In genomic region chr4:108878963-108879822, GRCm38 (mm10) we compare ENCODE assay signal across 8 mouse cellular contexts. TPM values are rescaled to one million over a fixed set of nuclear protein-coding genes. Genes with fewer than 3 reads are reported as not detected.
DNase-seq lines count a peak whose midpoint lies in the region; ATAC-seq and TF ChIP-seq lines count a peak whose summit lies in the region.

Rab3b (plus strand) TSS chr4:108879063.

- peaks cover 20% of the 10 kb centered on the region for H3K4me1 ChIP-seq in embryonic facial prominence, embryonic 10.5 days
- H3K4me1 ChIP-seq in heart, adult 2 months (ENCODE audit: control insufficient read depth, insufficient read depth, low read length), result no peaks in the 10 kb centered on the region; the same call in 1 of the 2 replicates
- H3K4me1 ChIP-seq in kidney, adult 2 months (ENCODE audit: control insufficient read depth, insufficient read depth, low read length), result no peaks in the 10 kb centered on the region
- H3K4me1 ChIP-seq in limb, embryonic 12.5 days (replicated peaks), result peaks cover 6% of the 10 kb centered on the region; the same call in 1 of the 2 replicates
- peaks cover 4% of the 10 kb centered on the region for H3K4me1 ChIP-seq in midbrain, embryonic 13.5 days (replicated peaks)
- H3K4me1 ChIP-seq in spleen, adult 2 months (ENCODE audit: control insufficient read depth, insufficient read depth, insufficient read length), result peaks cover 5% of the 10 kb centered on the region

- no peaks in the 10 kb centered on the region for H3K36me3 ChIP-seq in embryonic facial prominence, embryonic 10.5 days (replicated peaks)
- no peaks in the 10 kb centered on the region for H3K36me3 ChIP-seq in heart, adult 2 months (ENCODE audit: control insufficient read depth, insufficient read depth, low read length)
- H3K36me3 ChIP-seq in kidney, adult 2 months (ENCODE audit: control insufficient read depth, insufficient read depth, low read length), result no peaks in the 10 kb centered on the region
- no peaks in the 10 kb centered on the region for H3K36me3 ChIP-seq in limb, embryonic 12.5 days
- no peaks in the 10 kb centered on the region for H3K36me3 ChIP-seq in midbrain, embryonic 13.5 days
- no peaks in the 10 kb centered on the region for H3K36me3 ChIP-seq in spleen, adult 2 months (ENCODE audit: control insufficient read depth, insufficient read depth, low read length)

- WGBS in embryonic facial prominence, embryonic 10.5 days, result under 1% methylated on average over 46 of the region's 46 CpGs
- 2% methylated on average over 46 of the region's 46 CpGs for WGBS in heart, adult 2 months
- WGBS in kidney, adult 2 months, result 2% methylated on average over 46 of the region's 46 CpGs
- WGBS in limb, embryonic 12.5 days, result under 1% methylated on average over 46 of the region's 46 CpGs
- WGBS in midbrain, embryonic 13.5 days, result under 1% methylated on average over 46 of the region's 46 CpGs
- 3% methylated on average over 46 of the region's 46 CpGs for WGBS in spleen, adult 2 months

- H3K79me2 ChIP-seq in heart, adult 2 months (replicated peaks; ENCODE audit: control insufficient read depth, insufficient read depth, low read length), result no peaks in the 10 kb centered on the region

- DNase-seq in left cerebral cortex, adult 18-20 months (ENCODE audit: low spot score in 2 of 2), result peak; percentile 24 to 47
- no peak for DNase-seq in left cerebral cortex, adult 11 months (ENCODE audit: low spot score)
- DNase-seq in embryonic facial prominence, embryonic 10.5 days (ENCODE audit: low spot score), result peak; percentile 84
- DNase-seq in heart, adult 2 months, result peak; percentile 39 to 46
- peak; percentile 31 for DNase-seq in kidney, adult 2 months
- peak in 1 of 2 experiments; percentile 28 for DNase-seq in spleen, adult 2 months (ENCODE audit: low read depth in 1 of 2, low spot score in 2 of 2)

- peak within 1 kb of the TSS; percentile 58 for H3K9ac ChIP-seq in heart, adult 2 months (ENCODE audit: low read depth, low read length)
- peak within 1 kb of the TSS; percentile 59 for H3K9ac ChIP-seq in limb, embryonic 12.5 days (replicated peaks)
- H3K9ac ChIP-seq in midbrain, embryonic 13.5 days (replicated peaks), result peak within 1 kb of the TSS; percentile 72

- H3K27me3 ChIP-seq in embryonic facial prominence, embryonic 10.5 days (replicated peaks; ENCODE audit: low read depth, poor library complexity, severe bottlenecking), result peaks cover 20% of the 10 kb centered on the region
- peaks cover 6% of the 10 kb centered on the region for H3K27me3 ChIP-seq in heart, adult 2 months (ENCODE audit: control insufficient read depth, insufficient read depth, low read length)
- peaks cover 2% of the 10 kb centered on the region; the same call in 1 of the 2 replicates for H3K27me3 ChIP-seq in kidney, adult 2 months (replicated peaks; ENCODE audit: control insufficient read depth, insufficient read depth, low read length)
- peaks cover 25% of the 10 kb centered on the region for H3K27me3 ChIP-seq in limb, embryonic 12.5 days
- H3K27me3 ChIP-seq in midbrain, embryonic 13.5 days, result peaks cover 11% of the 10 kb centered on the region; the same call in 1 of the 2 replicates
- peaks cover 5% of the 10 kb centered on the region for H3K27me3 ChIP-seq in spleen, adult 2 months (ENCODE audit: control insufficient read depth, insufficient read depth, low read length)

- no peak for TF ChIP-seq CTCF in heart, adult 2 months (IDR thresholded peaks at IDR 0.05)
- TF ChIP-seq CTCF in kidney, adult 2 months (conservative IDR thresholded peaks at IDR 0.05; ENCODE audit: insufficient read depth, insufficient read length, low read depth, low read length), result no peak
- no peak for TF ChIP-seq CTCF in spleen, adult 2 months (IDR thresholded peaks at IDR 0.05; ENCODE audit: extremely low read depth, insufficient read depth, insufficient read length, insufficient replicate concordance)

- no peak for TF ChIP-seq POLR2A in heart, adult 2 months (IDR thresholded peaks at IDR 0.05; ENCODE audit: insufficient read depth, low read depth, low read length)
- TF ChIP-seq POLR2A in kidney, adult 2 months (IDR thresholded peaks at IDR 0.05; ENCODE audit: low read depth, low read length), result no peak
- TF ChIP-seq POLR2A in spleen, adult 2 months (IDR thresholded peaks at IDR 0.05; ENCODE audit: low read depth, low read length), result no peak

- H3K4me2 ChIP-seq in limb, embryonic 12.5 days, result peak within 1 kb of the TSS; percentile 97
- H3K4me2 ChIP-seq in midbrain, embryonic 13.5 days (replicated peaks), result peak within 1 kb of the TSS; percentile 72

- peak; percentile 80 for ATAC-seq in limb, embryonic 12.5 days (ENCODE audit: insufficient number of reproducible peaks, insufficient read depth, low FRiP score, low TSS enrichment, low read depth)
- peak; percentile 93 for ATAC-seq in midbrain, embryonic 13.5 days

- H3K27ac ChIP-seq in embryonic facial prominence, embryonic 10.5 days (replicated peaks), result peak within 1 kb of the TSS; percentile 66
- H3K27ac ChIP-seq in heart, adult 2 months, result no peak within 1 kb of the TSS
- H3K27ac ChIP-seq in kidney, adult 2 months (ENCODE audit: insufficient read depth, low read depth, low read length), result no peak within 1 kb of the TSS
- H3K27ac ChIP-seq in limb, embryonic 12.5 days, result no peak within 1 kb of the TSS
- H3K27ac ChIP-seq in midbrain, embryonic 13.5 days, result peak within 1 kb of the TSS; percentile 25; the same call in 1 of the 2 replicates
- H3K27ac ChIP-seq in spleen, adult 2 months (ENCODE audit: insufficient read depth, low read length), result no peak within 1 kb of the TSS

- H3K9me3 ChIP-seq in embryonic facial prominence, embryonic 10.5 days, result no peaks in the 10 kb centered on the region
- H3K9me3 ChIP-seq in limb, embryonic 12.5 days, result no peaks in the 10 kb centered on the region
- H3K9me3 ChIP-seq in midbrain, embryonic 13.5 days, result no peaks in the 10 kb centered on the region

- no peak for TF ChIP-seq EP300 in heart, adult 2 months (IDR thresholded peaks at IDR 0.05; ENCODE audit: insufficient read depth, low read depth, low read length)

- H3K4me3 ChIP-seq in embryonic facial prominence, embryonic 10.5 days, result peak within 1 kb of the TSS; percentile 73
- peak within 1 kb of the TSS; percentile 38 for H3K4me3 ChIP-seq in heart, adult 2 months
- H3K4me3 ChIP-seq in kidney, adult 2 months (ENCODE audit: insufficient read depth, low read depth, low read length), result peak within 1 kb of the TSS; percentile 47; the same call in 1 of the 2 replicates
- peak within 1 kb of the TSS; percentile 64 for H3K4me3 ChIP-seq in limb, embryonic 12.5 days (replicated peaks)
- peak within 1 kb of the TSS; percentile 56 for H3K4me3 ChIP-seq in midbrain, embryonic 13.5 days (replicated peaks)
- peak within 1 kb of the TSS; percentile 55 for H3K4me3 ChIP-seq in spleen, adult 2 months (ENCODE audit: extremely low read depth, insufficient read depth, insufficient read length)

- intact Hi-C loops in heart, adult 2 months (cut with DNase I), result no loop called here

RNA-seq across cellular contexts. Expression of gene Rab3b, which starts in this region (rescaled TPM):
- 10 to 100 TPM; 87.8 to 89.9 TPM for total RNA-seq in left cerebral cortex, adult 18-20 months (2021)
- 17.1 and 20.8 TPM in 2 replicates for polyA plus RNA-seq in embryonic facial prominence, embryonic 10.5 days (2016; fragmentation: Nextera tagmentation; extraction: Ambion mirVana)
- 1 to 10 TPM in 1 of 2 experiments, under 1 TPM in 1; 0.63 to 1.3 TPM for total RNA-seq in heart, adult 2 months (2021)
- 6.2 and 6.6 TPM in 2 replicates for polyA plus RNA-seq in heart, adult 2 months (2012; rRNA removed)
- 20.3 and 22.2 TPM in 2 replicates for polyA plus RNA-seq in kidney, adult 2 months (2012; rRNA removed)
- polyA plus RNA-seq in limb, embryonic 12.5 days (2016; fragmentation: Nextera tagmentation; extraction: Ambion mirVana), result 15.6 and 17.5 TPM in 2 replicates
- 69.7 and 79.4 TPM in 2 replicates for polyA plus RNA-seq in midbrain, embryonic 13.5 days (2015; fragmentation: Nextera tagmentation; extraction: Ambion mirVana)
- polyA plus RNA-seq in spleen, adult 2 months (2012; rRNA removed), result 0.58 and 0.81 TPM in 2 replicates

Comparison
In these comparisons a context has a peak if more than half of its experiments do, and no peak if none do; other contexts are left out.
1. RNA of gene Rab3b (total RNA-seq): 87.8 to 89.9 TPM in left cerebral cortex, adult 18-20 months; 0.63 to 1.3 TPM in heart, adult 2 months; every median in the first group is over 10 times any median in the second.
2. H3K27ac ChIP-seq: peak in embryonic facial prominence, embryonic 10.5 days (single experiment) and midbrain, embryonic 13.5 days (single experiment); none in heart, adult 2 months (single experiment), kidney, adult 2 months (single experiment), limb, embryonic 12.5 days (single experiment) and spleen, adult 2 months (single experiment).
3. Peak in every context shown above with its lines, with median percentiles within 50 percentile points of each other: H3K4me3 ChIP-seq and H3K9ac ChIP-seq.